23 mouse cellular contexts compared by ENCODE assay signal in the genomic region with DNA sequence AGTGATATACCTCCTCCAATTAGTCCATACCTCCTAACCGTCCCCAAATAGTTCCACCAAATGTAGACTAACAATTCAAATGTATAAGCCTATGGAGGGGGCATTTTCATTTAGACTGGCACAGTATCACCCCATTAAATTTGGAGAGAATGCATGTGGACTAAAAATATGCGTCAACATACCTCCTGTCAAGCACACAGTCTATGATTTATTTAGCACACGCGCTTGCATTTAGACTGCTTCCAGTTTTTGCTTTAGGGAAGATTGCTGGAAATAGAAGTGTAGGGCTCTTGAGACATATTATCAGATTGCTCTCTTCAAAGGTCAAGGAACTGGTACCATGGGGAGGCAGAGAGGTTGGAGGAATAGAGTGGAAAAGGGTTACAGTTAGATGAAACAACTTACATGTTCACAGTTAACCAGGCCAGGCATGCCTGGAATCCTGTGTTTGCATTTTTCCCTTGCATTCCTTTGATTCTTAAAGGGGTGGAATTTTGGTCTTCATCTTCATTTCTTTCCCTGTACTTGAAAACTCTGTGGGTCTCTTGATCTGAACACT.
DNase-seq lines count a peak whose midpoint lies in the region; ATAC-seq and TF ChIP-seq lines count a peak whose summit lies in the region.
"Had no signal": no experiment of that assay in that cellular context is flagged by ENCODE, and none has a peak within 500 bp of the region (broad histone marks: within the 10 kb centered on the region; RNA-seq: fewer than 3 reads in every experiment).

No protein-coding gene starts in this region.

- H3K9ac ChIP-seq in heart, embryonic 12.5 days = no peak overlapping the region
- H3K9ac ChIP-seq in liver, postnatal 0 days (replicated peaks) = no peak overlapping the region
- H3K9ac ChIP-seq: forebrain, postnatal 0 days; hindbrain, embryonic 12.5 days had no signal

- TF ChIP-seq POLR2A in embryonic fibroblast, embryonic 13.5 days (IDR thresholded peaks at IDR 0.05; ENCODE audit: low read depth, low read length) = no peak

- no peaks in the 10 kb centered on the region for H3K9me3 ChIP-seq in heart, embryonic 12.5 days (replicated peaks)
- H3K9me3 ChIP-seq in liver, postnatal 0 days (ENCODE audit: low read length) = no peaks in the 10 kb centered on the region
- H3K9me3 ChIP-seq: G1E; hindbrain, embryonic 12.5 days had no signal

- no peak for DNase-seq in heart, postnatal 10 days
- peak; percentile 1 for DNase-seq in retina, postnatal 1 day
- DNase-seq in retina, embryonic 14.5 days (ENCODE audit: low spot score) = no peak
- no peak for DNase-seq in liver, postnatal 0 days
- DNase-seq: adrenal gland, postnatal 14 days; cerebellum, adult 18-20 months; cerebellum, postnatal 36 days; forebrain, postnatal 0 days; gastrocnemius, postnatal 14 days; kidney, adult 9 months; kidney, postnatal 4 days; liver; lung, adult 2 months; spleen, adult 18-20 months; thymus, adult 18-20 months had no signal

- intact Hi-C loops in heart, postnatal 10 days (cut with DNase I) = no loop called here

- no peak for ATAC-seq in heart, embryonic 12.5 days (ENCODE audit: insufficient number of reproducible peaks, low FRiP score)
- no peak for ATAC-seq in liver, postnatal 0 days
- no peak for ATAC-seq in granulocyte monocyte progenitor cell, adult 5-6 weeks (replicated peaks; ENCODE audit: poor library complexity, severe bottlenecking)
- ATAC-seq: CD4-positive, CD25-positive, alpha-beta regulatory T cell, adult 4 months; forebrain, postnatal 0 days; inflammation-experienced regulatory T-cells, adult 6 months; midbrain, embryonic 16.5 days had no signal

- H3K36me3 ChIP-seq in heart, embryonic 12.5 days = no peaks in the 10 kb centered on the region
- H3K36me3 ChIP-seq in liver, postnatal 0 days (replicated peaks; ENCODE audit: insufficient read depth, low read length) = no peaks in the 10 kb centered on the region
- H3K36me3 ChIP-seq: G1E; hindbrain, embryonic 12.5 days had no signal

- H3K27me3 ChIP-seq in heart, embryonic 12.5 days (replicated peaks) = no peaks in the 10 kb centered on the region
- no peaks in the 10 kb centered on the region for H3K27me3 ChIP-seq in liver, postnatal 0 days (ENCODE audit: insufficient read depth, low read length)
- H3K27me3 ChIP-seq: hindbrain, embryonic 12.5 days had no signal

- TF ChIP-seq EP300 in liver, postnatal 0 days (IDR thresholded peaks at IDR 0.05; ENCODE audit: low read depth) = no peak

- 44% methylated on average over 4 of the region's 4 CpGs for WGBS in heart, embryonic 12.5 days
- 76% methylated on average over 4 of the region's 4 CpGs for WGBS in liver, postnatal 0 days (ENCODE audit: insufficient replicate concordance)

- H3K27ac ChIP-seq in heart, embryonic 12.5 days (ENCODE audit: poor library complexity, severe bottlenecking) = peak overlapping the region; percentile 68
- peak overlapping the region; percentile 52 for H3K27ac ChIP-seq in embryonic fibroblast, embryonic 13.5 days (ENCODE audit: insufficient read depth, low read length)
- no peak overlapping the region for H3K27ac ChIP-seq in liver, postnatal 0 days (ENCODE audit: low read depth)
- H3K27ac ChIP-seq: hindbrain, embryonic 12.5 days had no signal

- no peak overlapping the region for H3K4me2 ChIP-seq in heart, embryonic 12.5 days
- no peak overlapping the region for H3K4me2 ChIP-seq in liver, postnatal 0 days (ENCODE audit: low read depth, low read length)
- H3K4me2 ChIP-seq: hindbrain, embryonic 12.5 days had no signal

- H3K4me1 ChIP-seq in heart, embryonic 12.5 days (replicated peaks) = peaks cover 11% of the 10 kb centered on the region; the same call in 1 of the 2 replicates
- peaks cover 2% of the 10 kb centered on the region; the same call in 1 of the 2 replicates for H3K4me1 ChIP-seq in embryonic fibroblast, embryonic 13.5 days (ENCODE audit: control insufficient read depth, insufficient read depth, low read length)
- no peaks in the 10 kb centered on the region for H3K4me1 ChIP-seq in liver, postnatal 0 days (ENCODE audit: insufficient read depth)
- H3K4me1 ChIP-seq: hindbrain, embryonic 12.5 days had no signal

- no peak for TF ChIP-seq CTCF in embryonic fibroblast, embryonic 13.5 days (IDR thresholded peaks at IDR 0.05; ENCODE audit: borderline replicate concordance, insufficient read depth, low read length)
- TF ChIP-seq CTCF in liver, postnatal 0 days (IDR thresholded peaks at IDR 0.05; ENCODE audit: low read depth) = no peak

- H3K4me3 ChIP-seq in heart, embryonic 12.5 days = no peak overlapping the region
- no peak overlapping the region for H3K4me3 ChIP-seq in embryonic fibroblast, embryonic 13.5 days (ENCODE audit: insufficient read depth, low read length)
- no peak overlapping the region for H3K4me3 ChIP-seq in liver, postnatal 0 days (ENCODE audit: low read depth, low read length)
- H3K4me3 ChIP-seq: hindbrain, embryonic 12.5 days had no signal
